Comparison of ENCODE assay signal across 9 mouse cellular contexts in the genomic region with DNA sequence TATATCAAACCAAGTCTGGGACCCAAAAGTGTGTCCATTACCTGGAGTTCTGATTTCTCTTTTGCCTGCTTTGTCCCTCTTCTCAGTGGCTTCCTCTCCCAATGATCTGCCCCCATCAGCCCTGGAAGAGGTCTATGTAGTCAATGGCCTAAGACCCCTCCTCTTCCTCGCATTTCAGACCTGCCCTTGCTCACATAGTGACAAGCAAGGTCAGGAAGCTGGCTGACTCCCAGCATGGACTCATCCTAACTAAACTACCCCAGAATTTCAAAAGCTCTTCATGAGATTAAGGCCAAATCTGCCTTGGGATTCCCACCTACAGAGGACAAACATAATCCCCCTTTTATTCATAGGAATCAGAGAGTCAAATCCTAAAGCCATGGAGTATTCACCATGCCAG. TPM values are rescaled to one million over a fixed set of nuclear protein-coding genes. Genes with fewer than 3 reads are reported as not detected.
DNase-seq lines count a peak whose midpoint lies in the region; ATAC-seq and TF ChIP-seq lines count a peak whose summit lies in the region.
"Had no signal": no experiment of that assay in that cellular context is flagged by ENCODE, and none has a peak within 500 bp of the region (broad histone marks: within the 10 kb centered on the region; RNA-seq: fewer than 3 reads in every experiment).

No protein-coding gene starts in this region.

- 56% methylated on average over 1 of the region's 1 CpGs for WGBS in cerebellum, adult 2 months
- WGBS in midbrain, embryonic 10.5 days, result 23% methylated on average over 1 of the region's 1 CpGs
- 27% methylated on average over 1 of the region's 1 CpGs for WGBS in midbrain, postnatal 0 days
- 45% methylated on average over 1 of the region's 1 CpGs for WGBS in limb, embryonic 10.5 days
- WGBS in stomach, embryonic 14.5 days, result 74% methylated on average over 1 of the region's 1 CpGs

- H3K4me3 ChIP-seq in cerebellum, adult 2 months (replicated peaks; ENCODE audit: insufficient read depth, low read depth, low read length), result no peak overlapping the region
- peak overlapping the region; percentile 71 for H3K4me3 ChIP-seq in midbrain, embryonic 10.5 days
- H3K4me3 ChIP-seq in midbrain, postnatal 0 days (ENCODE audit: low read depth, low read length), result no peak overlapping the region
- peak overlapping the region; percentile 86; the same call in 1 of the 2 replicates for H3K4me3 ChIP-seq in limb, embryonic 10.5 days
- no peak overlapping the region for H3K4me3 ChIP-seq in stomach, embryonic 14.5 days (ENCODE audit: low read depth, low read length)

- H3K9me3 ChIP-seq in midbrain, embryonic 10.5 days (replicated peaks), result no peaks in the 10 kb centered on the region
- H3K9me3 ChIP-seq in midbrain, postnatal 0 days (ENCODE audit: low read length), result no peaks in the 10 kb centered on the region
- no peaks in the 10 kb centered on the region for H3K9me3 ChIP-seq in limb, embryonic 10.5 days (replicated peaks)
- no peaks in the 10 kb centered on the region for H3K9me3 ChIP-seq in stomach, embryonic 14.5 days (ENCODE audit: control insufficient read depth, low read depth, low read length)

- peak overlapping the region; percentile 37; the same call in 1 of the 2 replicates for H3K27ac ChIP-seq in cerebellum, adult 2 months (ENCODE audit: insufficient read depth, low read length)
- H3K27ac ChIP-seq in midbrain, embryonic 10.5 days (replicated peaks), result 0 out of 2 replicates have a peak overlapping the region, but pooled peaks have one; percentile 52
- no peak overlapping the region for H3K27ac ChIP-seq in midbrain, postnatal 0 days (ENCODE audit: low read depth, low read length)
- H3K27ac ChIP-seq in limb, embryonic 10.5 days, result no peak overlapping the region; the same call in 1 of the 2 replicates
- peak overlapping the region; percentile 34; the same call in 1 of the 2 replicates for H3K27ac ChIP-seq in stomach, embryonic 14.5 days (ENCODE audit: low read length)

- no peak for ATAC-seq in midbrain, postnatal 0 days (ENCODE audit: low FRiP score)
- ATAC-seq in stomach, embryonic 14.5 days (ENCODE audit: insufficient number of reproducible peaks, insufficient read depth, low FRiP score, low read depth), result no peak

- no peak overlapping the region for H3K9ac ChIP-seq in midbrain, postnatal 0 days (replicated peaks; ENCODE audit: low read length, poor library complexity, severe bottlenecking)
- no peak overlapping the region for H3K9ac ChIP-seq in stomach, embryonic 14.5 days (replicated peaks; ENCODE audit: low read depth, low read length)

- H3K4me2 ChIP-seq in midbrain, postnatal 0 days (ENCODE audit: low read depth, low read length, poor library complexity, severe bottlenecking), result no peak overlapping the region; the same call in 1 of the 2 replicates
- peak overlapping the region; percentile 89 for H3K4me2 ChIP-seq in stomach, embryonic 14.5 days (replicated peaks; ENCODE audit: low read depth, low read length)

- DNase-seq in cerebellum, adult 2 months, result peak in 1 of 2 experiments; percentile 22
- no peak for DNase-seq in cerebellum, postnatal 36 days
- DNase-seq in midbrain, embryonic 10.5 days (ENCODE audit: low spot score), result no peak
- no peak for DNase-seq in midbrain, postnatal 0 days (ENCODE audit: low spot score)
- no peak for DNase-seq in limb, embryonic 10.5 days (ENCODE audit: low spot score)
- DNase-seq in left cerebral cortex, adult 18-20 months (ENCODE audit: low spot score in 2 of 2), result no peak
- DNase-seq in T-cell, adult 2 months (ENCODE audit: low spot score), result no peak

- no peaks in the 10 kb centered on the region for H3K36me3 ChIP-seq in midbrain, embryonic 10.5 days
- no peaks in the 10 kb centered on the region for H3K36me3 ChIP-seq in midbrain, postnatal 0 days (ENCODE audit: insufficient read depth, low read length)
- H3K36me3 ChIP-seq in limb, embryonic 10.5 days, result no peaks in the 10 kb centered on the region
- H3K36me3 ChIP-seq in stomach, embryonic 14.5 days (ENCODE audit: control insufficient read depth, insufficient read depth, low read length), result no peaks in the 10 kb centered on the region

- no peak for TF ChIP-seq CTCF in cerebellum, adult 2 months (IDR thresholded peaks at IDR 0.05; ENCODE audit: borderline replicate concordance, insufficient read depth, low read depth, low read length)
- TF ChIP-seq CTCF in midbrain, postnatal 0 days (IDR thresholded peaks at IDR 0.05), result no peak

- H3K27me3 ChIP-seq in cerebellum, adult 2 months (ENCODE audit: control insufficient read depth, insufficient read depth, low read length), result no peaks in the 10 kb centered on the region
- peaks cover 84% of the 10 kb centered on the region for H3K27me3 ChIP-seq in midbrain, embryonic 10.5 days (ENCODE audit: low read depth, poor library complexity, severe bottlenecking)
- H3K27me3 ChIP-seq in midbrain, postnatal 0 days (ENCODE audit: insufficient read depth, low read length), result no peaks in the 10 kb centered on the region
- H3K27me3 ChIP-seq in limb, embryonic 10.5 days (ENCODE audit: low read depth, poor library complexity, severe bottlenecking), result peaks cover 51% of the 10 kb centered on the region
- H3K27me3 ChIP-seq in stomach, embryonic 14.5 days (ENCODE audit: control insufficient read depth, insufficient read depth, low read length), result no peaks in the 10 kb centered on the region

- H3K4me1 ChIP-seq in cerebellum, adult 2 months (ENCODE audit: control insufficient read depth, insufficient read depth, low read length), result peaks cover 10% of the 10 kb centered on the region; the same call in 1 of the 2 replicates
- H3K4me1 ChIP-seq in midbrain, embryonic 10.5 days, result peaks cover 63% of the 10 kb centered on the region
- H3K4me1 ChIP-seq in midbrain, postnatal 0 days (ENCODE audit: insufficient read depth, low read length), result 0 out of 2 replicates have a peak, but pooled peaks cover 2% of the 10 kb centered on the region
- peaks cover 44% of the 10 kb centered on the region for H3K4me1 ChIP-seq in limb, embryonic 10.5 days
- 0 out of 2 replicates have a peak, but pooled peaks cover 2% of the 10 kb centered on the region for H3K4me1 ChIP-seq in stomach, embryonic 14.5 days (ENCODE audit: control insufficient read depth, insufficient read depth, low read length)

- TF ChIP-seq POLR2A in cerebellum, adult 2 months (IDR thresholded peaks at IDR 0.05; ENCODE audit: borderline replicate concordance, insufficient read depth, low read length), result no peak

RNA-seq across cellular contexts. Expression of a gene that starts 0.7 kb away (rescaled TPM):
- 174 and 192 TPM in 2 replicates for polyA plus RNA-seq in cerebellum, adult 2 months (2012; rRNA removed)
- polyA plus RNA-seq in midbrain, embryonic 10.5 days (2016; fragmentation: Nextera tagmentation; extraction: Ambion mirVana), result 123 and 167 TPM in 2 replicates
- total RNA-seq in midbrain, postnatal 0 days (2014; rRNA removed), result 70.4 and 77.1 TPM in 2 replicates
- polyA plus RNA-seq in midbrain, postnatal 0 days (2015; fragmentation: Nextera tagmentation; extraction: Ambion mirVana), result 29.4 and 29.9 TPM in 2 replicates
- 105 and 122 TPM in 2 replicates for polyA plus RNA-seq in limb, embryonic 10.5 days (2016; fragmentation: Nextera tagmentation; extraction: Ambion mirVana)
- polyA plus RNA-seq in stomach, embryonic 14.5 days (2014; fragmentation: Nextera tagmentation; extraction: Ambion mirVana), result 55.0 and 57.3 TPM in 2 replicates
- total RNA-seq in left cerebral cortex, adult 18-20 months (2021), result 10 to 100 TPM; 39.0 TPM

RNA-seq across cellular contexts. Expression of a gene that starts 1.3 kb away (rescaled TPM):
- 0.15 and 0.24 TPM in 2 replicates for polyA plus RNA-seq in cerebellum, adult 2 months (2012; rRNA removed)
- not detected in 2 replicates for polyA plus RNA-seq in midbrain, embryonic 10.5 days (2016; fragmentation: Nextera tagmentation; extraction: Ambion mirVana)
- 0.05 TPM in 1 of 2 replicates, not detected in the other for total RNA-seq in midbrain, postnatal 0 days (2014; rRNA removed)
- 0.06 TPM in 1 of 2 replicates, not detected in the other for polyA plus RNA-seq in midbrain, postnatal 0 days (2015; fragmentation: Nextera tagmentation; extraction: Ambion mirVana)
- polyA plus RNA-seq in limb, embryonic 10.5 days (2016; fragmentation: Nextera tagmentation; extraction: Ambion mirVana), result not detected in 2 replicates
- polyA plus RNA-seq in stomach, embryonic 14.5 days (2014; fragmentation: Nextera tagmentation; extraction: Ambion mirVana), result 0.14 and 0.27 TPM in 2 replicates
- not detected for total RNA-seq in left cerebral cortex, adult 18-20 months (2021)
- polyA plus RNA-seq: testis, adult 2 months had no signal

Comparison
In these comparisons a context has a peak if more than half of its experiments do, and no peak if none do; other contexts are left out.
1. H3K27ac ChIP-seq: peak in cerebellum, adult 2 months (single experiment), midbrain, embryonic 10.5 days (single experiment) and stomach, embryonic 14.5 days (single experiment); none in midbrain, postnatal 0 days (single experiment) and limb, embryonic 10.5 days (single experiment).
2. H3K4me3 ChIP-seq: peak in midbrain, embryonic 10.5 days (single experiment) and limb, embryonic 10.5 days (single experiment); none in cerebellum, adult 2 months (single experiment), midbrain, postnatal 0 days (single experiment) and stomach, embryonic 14.5 days (single experiment).